Mouse (Mus musculus): ENCODE measurements around the gene Tango6. TPM values are rescaled to one million over a fixed set of nuclear protein-coding genes. Genes with fewer than 3 reads are reported as not detected.

Gene Tango6
- polyA plus RNA-seq, 1 experiment from 2014 or later = 7.0 TPM

- DNase-seq (ENCODE audit: low spot score, missing footprints) (no peak), ATAC-seq (ENCODE audit: low FRiP score) (no peak)
- H3K27ac ChIP-seq (ENCODE audit: low read depth, low read length) = no peak overlapping the region
- H3K4me2 ChIP-seq = no peak overlapping the region
- no peak overlapping the region for H3K9ac ChIP-seq (ENCODE audit: low read length)
- no peaks in the 10 kb centered on the region for H3K9me3 ChIP-seq (ENCODE audit: control insufficient read depth, low read length)
- WGBS = 95% methylated on average over 4 of the region's 4 CpGs
- no peak overlapping the region for H3K4me3 ChIP-seq (ENCODE audit: low read depth, low read length)
- H3K36me3 ChIP-seq (ENCODE audit: control insufficient read depth, insufficient read depth, low read length) = no peaks in the 10 kb centered on the region
- H3K4me1 ChIP-seq (ENCODE audit: control insufficient read depth, insufficient read depth, low read length) = peaks cover 2% of the 10 kb centered on the region; the same call in 1 of the 2 replicates
- H3K27me3 ChIP-seq (ENCODE audit: control insufficient read depth, insufficient read depth, low read length) = no peaks in the 10 kb centered on the region
Observed at GRCm38 (mm10) chr8:106684387-106684786, 1.5 kb downstream of the Tango6 start.

GRCm38 (mm10) chr8:106687479-106687878 lies 4.6 kb downstream of the Tango6 start:
- peaks cover 2% of the 10 kb centered on the region; the same call in 1 of the 2 replicates for H3K4me1 ChIP-seq (ENCODE audit: control insufficient read depth, insufficient read depth, low read length)
- no peak overlapping the region for H3K27ac ChIP-seq (ENCODE audit: low read depth, low read length)
- ATAC-seq (ENCODE audit: low FRiP score) (0 out of 2 replicates have a peak, but pooled peaks have one; percentile 13), DNase-seq (ENCODE audit: low spot score, missing footprints) (peak; percentile 88)
- H3K4me3 ChIP-seq (ENCODE audit: low read depth, low read length) = no peak overlapping the region
- no peak overlapping the region for H3K4me2 ChIP-seq
- no peaks in the 10 kb centered on the region for H3K9me3 ChIP-seq (ENCODE audit: control insufficient read depth, low read length)
- WGBS = 2% methylated on average over 4 of the region's 4 CpGs
- H3K27me3 ChIP-seq (ENCODE audit: control insufficient read depth, insufficient read depth, low read length) = no peaks in the 10 kb centered on the region
- H3K9ac ChIP-seq (ENCODE audit: low read length) = no peak overlapping the region
- H3K36me3 ChIP-seq (ENCODE audit: control insufficient read depth, insufficient read depth, low read length) = no peaks in the 10 kb centered on the region; the same call in 1 of the 2 replicates

GRCm38 (mm10) chr8:106697748-106698248 lies 14.9 kb downstream of the Tango6 start:
- Histone ChIP-seq H3K9ac (ENCODE audit: low read length) (no peak overlapping the region), H3K36me3 (ENCODE audit: control insufficient read depth, insufficient read depth, low read length) (peaks cover 10% of the 10 kb centered on the region; the same call in 1 of the 2 replicates), H3K27ac (ENCODE audit: low read depth, low read length) (no peak overlapping the region), H3K4me1 (ENCODE audit: control insufficient read depth, insufficient read depth, low read length) (no peaks in the 10 kb centered on the region), H3K9me3 (ENCODE audit: control insufficient read depth, low read length) (no peaks in the 10 kb centered on the region), H3K4me2 (no peak overlapping the region), H3K4me3 (ENCODE audit: low read depth, low read length) (no peak overlapping the region), H3K27me3 (ENCODE audit: control insufficient read depth, insufficient read depth, low read length) (no peaks in the 10 kb centered on the region)
- no peak for DNase-seq (ENCODE audit: low spot score, missing footprints)
- no peak for ATAC-seq (ENCODE audit: low FRiP score)
- WGBS = 90% methylated on average over 3 of the region's 3 CpGs

- Histone ChIP-seq H3K4me2 (no peak overlapping the region), H3K4me1 (ENCODE audit: control insufficient read depth, insufficient read depth, low read length) (no peaks in the 10 kb centered on the region), H3K36me3 (ENCODE audit: control insufficient read depth, insufficient read depth, low read length) (peaks cover 10% of the 10 kb centered on the region; the same call in 1 of the 2 replicates), H3K4me3 (ENCODE audit: low read depth, low read length) (no peak overlapping the region), H3K9ac (ENCODE audit: low read length) (no peak overlapping the region), H3K27me3 (ENCODE audit: control insufficient read depth, insufficient read depth, low read length) (no peaks in the 10 kb centered on the region), H3K27ac (ENCODE audit: low read depth, low read length) (no peak overlapping the region), H3K9me3 (ENCODE audit: control insufficient read depth, low read length) (no peaks in the 10 kb centered on the region)
- DNase-seq (ENCODE audit: low spot score, missing footprints) = peak; percentile 90
- ATAC-seq (ENCODE audit: low FRiP score) = no peak
- 74% methylated on average over 5 of the region's 5 CpGs for WGBS
Observed at GRCm38 (mm10) chr8:106699588-106699987, 16.7 kb downstream of the Tango6 start.

- Histone ChIP-seq H3K27me3 (ENCODE audit: control insufficient read depth, insufficient read depth, low read length) (no peaks in the 10 kb centered on the region), H3K27ac (ENCODE audit: low read depth, low read length) (no peak overlapping the region), H3K4me3 (ENCODE audit: low read depth, low read length) (no peak overlapping the region), H3K9ac (ENCODE audit: low read length) (no peak overlapping the region), H3K9me3 (ENCODE audit: control insufficient read depth, low read length) (no peaks in the 10 kb centered on the region), H3K4me2 (no peak overlapping the region), H3K36me3 (ENCODE audit: control insufficient read depth, insufficient read depth, low read length) (peaks cover 10% of the 10 kb centered on the region; the same call in 1 of the 2 replicates), H3K4me1 (ENCODE audit: control insufficient read depth, insufficient read depth, low read length) (no peaks in the 10 kb centered on the region)
- 91% methylated on average over 6 of the region's 6 CpGs for WGBS
- DNase-seq (ENCODE audit: low spot score, missing footprints) = no peak
- no peak for ATAC-seq (ENCODE audit: low FRiP score)
Observed at GRCm38 (mm10) chr8:106700131-106700530, 17.3 kb downstream of the Tango6 start.

GRCm38 (mm10) chr8:106701360-106701759 lies 18.5 kb downstream of the Tango6 start:
- H3K4me3 ChIP-seq (ENCODE audit: low read depth, low read length) = no peak overlapping the region
- peaks cover 10% of the 10 kb centered on the region; the same call in 1 of the 2 replicates for H3K36me3 ChIP-seq (ENCODE audit: control insufficient read depth, insufficient read depth, low read length)
- DNase-seq (ENCODE audit: low spot score, missing footprints) (no peak), ATAC-seq (ENCODE audit: low FRiP score) (no peak)
- no peaks in the 10 kb centered on the region for H3K27me3 ChIP-seq (ENCODE audit: control insufficient read depth, insufficient read depth, low read length)
- no peak overlapping the region for H3K27ac ChIP-seq (ENCODE audit: low read depth, low read length)
- no peak overlapping the region for H3K9ac ChIP-seq (ENCODE audit: low read length)
- 92% methylated on average over 3 of the region's 3 CpGs for WGBS
- no peaks in the 10 kb centered on the region for H3K9me3 ChIP-seq (ENCODE audit: control insufficient read depth, low read length)
- no peak overlapping the region for H3K4me2 ChIP-seq
- H3K4me1 ChIP-seq (ENCODE audit: control insufficient read depth, insufficient read depth, low read length) = no peaks in the 10 kb centered on the region

GRCm38 (mm10) chr8:106704199-106704900 lies 21.5 kb downstream of the Tango6 start:
- H3K27ac ChIP-seq (ENCODE audit: low read depth, low read length) = no peak overlapping the region
- WGBS = 89% methylated on average over 9 of the region's 9 CpGs
- DNase-seq (ENCODE audit: low spot score, missing footprints) = no peak

GRCm38 (mm10) chr8:106704901-106705321 lies 22.0 kb downstream of the Tango6 start:
- DNase-seq (ENCODE audit: low spot score, missing footprints) = no peak
- no peak overlapping the region for H3K27ac ChIP-seq (ENCODE audit: low read depth, low read length)
- WGBS = 82% methylated on average over 9 of the region's 9 CpGs

More at GRCm38 (mm10) chr8:106704199-106704900, 21.5 kb downstream of the Tango6 start:
- ATAC-seq (ENCODE audit: low FRiP score) = no peak
- no peaks in the 10 kb centered on the region for H3K4me1 ChIP-seq (ENCODE audit: control insufficient read depth, insufficient read depth, low read length)
- 0 out of 2 replicates have a peak, but pooled peaks cover 6% of the 10 kb centered on the region for H3K36me3 ChIP-seq (ENCODE audit: control insufficient read depth, insufficient read depth, low read length)
- H3K4me3 ChIP-seq (ENCODE audit: low read depth, low read length) = no peak overlapping the region
- H3K27me3 ChIP-seq (ENCODE audit: control insufficient read depth, insufficient read depth, low read length) = no peaks in the 10 kb centered on the region
- H3K9me3 ChIP-seq (ENCODE audit: control insufficient read depth, low read length) = no peaks in the 10 kb centered on the region
- no peak overlapping the region for H3K4me2 ChIP-seq
- H3K9ac ChIP-seq (ENCODE audit: low read length) = no peak overlapping the region

GRCm38 (mm10) chr8:106706194-106706593 lies 23.3 kb downstream of the Tango6 start:
- Histone ChIP-seq H3K4me3 (ENCODE audit: low read depth, low read length) (no peak overlapping the region), H3K36me3 (ENCODE audit: control insufficient read depth, insufficient read depth, low read length) (0 out of 2 replicates have a peak, but pooled peaks cover 3% of the 10 kb centered on the region), H3K9me3 (ENCODE audit: control insufficient read depth, low read length) (no peaks in the 10 kb centered on the region), H3K27me3 (ENCODE audit: control insufficient read depth, insufficient read depth, low read length) (no peaks in the 10 kb centered on the region), H3K4me2 (no peak overlapping the region), H3K4me1 (ENCODE audit: control insufficient read depth, insufficient read depth, low read length) (no peaks in the 10 kb centered on the region), H3K9ac (ENCODE audit: low read length) (no peak overlapping the region), H3K27ac (ENCODE audit: low read depth, low read length) (no peak overlapping the region)
- WGBS = 94% methylated on average over 6 of the region's 6 CpGs
- no peak for DNase-seq (ENCODE audit: low spot score, missing footprints)
- no peak for ATAC-seq (ENCODE audit: low FRiP score)

More at GRCm38 (mm10) chr8:106704901-106705321, 22.0 kb downstream of the Tango6 start:
- no peak overlapping the region for H3K9ac ChIP-seq (ENCODE audit: low read length)
- H3K27me3 ChIP-seq (ENCODE audit: control insufficient read depth, insufficient read depth, low read length) = no peaks in the 10 kb centered on the region
- 0 out of 2 replicates have a peak, but pooled peaks cover 6% of the 10 kb centered on the region for H3K36me3 ChIP-seq (ENCODE audit: control insufficient read depth, insufficient read depth, low read length)
- ATAC-seq (ENCODE audit: low FRiP score) = no peak
- H3K4me2 ChIP-seq = no peak overlapping the region
- H3K4me1 ChIP-seq (ENCODE audit: control insufficient read depth, insufficient read depth, low read length) = no peaks in the 10 kb centered on the region
- no peak overlapping the region for H3K4me3 ChIP-seq (ENCODE audit: low read depth, low read length)
- H3K9me3 ChIP-seq (ENCODE audit: control insufficient read depth, low read length) = no peaks in the 10 kb centered on the region
